Mouse (Mus musculus): ENCODE measurements around the gene Samd1.
A peak's percentile ranks its signal among the peaks of the same experiment; 100 is the strongest.

Gene Samd1

DNA sequence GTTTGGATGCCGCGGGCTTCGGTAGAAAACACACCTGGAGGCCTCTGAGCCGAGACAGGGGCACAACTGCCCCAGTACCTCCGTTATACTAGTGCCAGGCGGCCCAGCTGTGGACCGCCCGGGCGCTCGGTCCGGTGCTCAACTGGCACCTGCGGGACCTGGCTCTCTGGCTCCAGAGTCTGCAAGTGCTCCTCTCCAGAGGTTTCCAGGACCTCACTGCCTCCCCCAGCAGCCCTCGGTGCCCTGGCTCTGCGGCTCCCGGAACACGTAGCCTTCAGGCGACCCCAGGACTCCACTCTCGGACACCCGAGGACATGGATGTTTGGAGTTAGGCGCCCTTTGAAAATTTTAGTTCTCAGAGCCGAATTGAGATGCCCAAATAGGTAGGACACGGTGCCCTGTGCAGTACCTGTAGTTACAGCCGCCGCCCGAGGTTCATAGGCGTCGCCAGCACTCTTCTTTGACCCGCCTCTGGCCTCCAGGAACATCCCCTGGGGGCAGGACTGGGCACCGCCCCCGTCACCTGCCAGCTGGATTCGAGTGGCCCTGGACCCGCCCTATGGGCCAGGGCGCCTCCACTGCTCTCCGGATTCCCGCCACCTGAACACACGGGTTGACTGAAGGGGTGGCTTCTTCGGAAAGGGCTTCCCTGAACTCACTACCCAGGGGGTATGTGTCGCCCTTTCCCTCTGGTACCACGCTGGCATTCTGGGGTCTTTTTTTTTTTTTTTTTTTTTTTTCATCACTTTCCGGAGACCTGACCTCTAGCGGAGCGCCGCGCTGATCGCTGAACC is 14.4 kb downstream of the Samd1 start, which contains the start of gene 2210011C24Rik:
2210011C24Rik (minus strand) TSS at position 467 of the 794 bp plus-strand sequence.
- no peak for DNase-seq (ENCODE audit: low spot score in 2 of 2)

DNA sequence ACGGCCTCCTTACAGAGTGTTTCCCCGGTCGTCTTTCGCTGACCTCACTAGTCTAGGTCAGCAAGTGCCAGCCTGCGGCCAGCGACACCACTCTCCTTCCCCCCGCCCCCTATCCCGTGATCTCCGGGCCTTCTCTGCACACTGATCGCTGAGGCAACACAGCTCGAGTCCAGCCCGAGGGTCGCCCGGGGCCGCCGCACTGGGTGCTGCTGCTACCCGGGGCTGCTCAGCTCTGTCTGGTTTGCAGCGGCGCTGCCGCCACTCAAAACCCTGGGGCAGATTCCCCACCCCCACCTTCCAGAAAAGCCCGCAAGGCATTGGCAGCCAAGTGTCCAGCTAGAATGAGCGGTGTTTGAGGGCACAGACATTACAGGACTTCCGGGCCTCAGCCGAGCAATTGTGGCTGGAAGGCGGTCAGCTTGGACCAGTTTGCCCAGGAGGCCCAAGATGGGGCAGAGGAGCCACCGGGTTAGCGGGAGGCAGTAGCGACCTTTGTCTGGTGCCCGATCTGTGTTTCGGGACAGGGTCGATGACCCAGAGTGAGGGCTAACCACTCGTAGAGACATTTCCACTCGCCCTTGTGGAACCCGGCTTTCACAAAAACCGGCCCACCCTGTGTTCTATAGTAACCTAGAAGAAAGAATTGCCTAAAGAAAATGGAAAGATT is 15.2 kb downstream of the Samd1 start:
- no peak for DNase-seq (ENCODE audit: low spot score in 2 of 2)

DNA sequence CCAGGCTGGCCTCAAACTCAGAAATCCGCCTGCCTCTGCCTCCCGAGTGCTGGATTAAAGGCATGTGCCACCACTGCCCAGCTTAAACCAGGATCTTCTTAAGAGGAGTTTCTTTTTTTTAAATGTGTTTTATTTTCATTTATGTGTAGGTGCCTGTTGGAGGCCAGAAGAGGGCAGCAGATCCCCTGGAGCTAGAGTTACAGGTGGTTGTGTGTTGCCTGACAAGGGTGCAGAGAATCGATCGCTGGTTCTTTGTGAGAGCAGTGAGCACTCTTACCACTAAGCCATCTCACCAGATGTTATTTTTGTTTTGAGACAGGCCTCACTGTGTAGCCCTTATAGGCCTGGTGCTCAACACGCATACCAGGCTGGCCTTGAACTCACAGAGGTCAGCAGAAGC is 18.4 kb downstream of the Samd1 start:
- DNase-seq (ENCODE audit: low spot score in 2 of 2) = no peak

DNA sequence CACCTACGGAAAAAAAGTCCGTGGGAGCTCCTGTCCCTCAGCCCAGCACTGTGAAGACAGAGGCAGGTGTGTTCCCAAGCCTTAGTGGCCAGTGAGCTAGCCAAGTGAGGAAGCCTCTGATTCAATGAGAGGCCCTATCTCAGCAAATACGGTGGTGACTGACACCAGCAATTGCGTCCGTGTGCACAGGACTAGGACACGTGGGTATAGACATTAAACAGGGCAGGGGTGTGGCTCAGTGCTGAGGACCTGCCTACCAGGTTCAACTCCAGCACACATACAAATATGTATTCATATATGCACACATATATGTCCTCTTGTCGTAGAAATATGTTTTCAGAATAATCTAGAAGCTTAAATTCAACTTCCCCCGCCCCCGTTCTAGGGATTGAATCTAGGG is 22.3 kb downstream of the Samd1 start:
- no peak for DNase-seq (ENCODE audit: low spot score in 2 of 2)

DNA sequence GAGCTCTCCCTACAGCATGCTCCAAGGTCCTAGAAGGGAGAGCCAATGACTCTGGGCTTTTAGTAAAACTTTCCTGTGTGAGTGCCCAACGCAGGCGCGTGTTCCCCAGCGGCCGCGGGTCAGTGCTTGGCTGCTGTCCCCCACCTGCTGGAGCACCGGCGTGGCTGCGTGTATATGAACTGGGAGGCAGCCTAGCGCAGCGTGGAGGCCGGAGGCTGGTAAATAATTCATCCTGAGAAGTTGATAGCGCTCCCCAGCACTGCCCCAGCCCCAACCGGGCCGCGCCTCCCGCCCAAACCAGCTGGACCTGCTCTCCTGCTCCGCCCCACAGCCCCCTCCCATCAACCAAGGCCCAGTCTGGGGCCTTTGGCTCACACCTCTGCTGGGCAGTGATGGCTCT is 23.6 kb downstream of the Samd1 start, which contains the start of gene Palm3:
Palm3 (plus strand) TSS at position 376 of the 400 bp plus-strand sequence.
- no peak for DNase-seq (ENCODE audit: low spot score in 2 of 2)

DNA sequence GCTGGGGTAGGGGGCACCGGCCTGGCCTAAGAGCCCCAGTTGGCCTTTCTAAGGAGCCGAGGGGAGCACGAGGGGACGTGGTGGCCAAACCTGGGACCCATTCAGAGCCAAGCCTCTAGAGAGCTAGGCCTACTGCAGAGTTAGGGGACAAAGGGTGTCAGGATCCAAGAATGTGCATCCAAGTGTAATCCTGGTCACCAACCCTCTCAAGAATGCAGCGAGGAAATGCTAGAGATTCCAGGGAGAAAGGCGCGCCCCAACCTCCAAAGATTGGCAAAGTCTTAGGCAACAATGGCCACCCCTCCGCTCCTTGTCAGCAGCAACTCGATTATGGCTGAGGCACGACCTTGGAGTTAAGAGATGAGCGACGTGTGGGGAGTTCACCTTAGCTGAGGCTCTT is 24.1 kb downstream of the Samd1 start:
- no peak for DNase-seq (ENCODE audit: low spot score in 2 of 2)

DNA sequence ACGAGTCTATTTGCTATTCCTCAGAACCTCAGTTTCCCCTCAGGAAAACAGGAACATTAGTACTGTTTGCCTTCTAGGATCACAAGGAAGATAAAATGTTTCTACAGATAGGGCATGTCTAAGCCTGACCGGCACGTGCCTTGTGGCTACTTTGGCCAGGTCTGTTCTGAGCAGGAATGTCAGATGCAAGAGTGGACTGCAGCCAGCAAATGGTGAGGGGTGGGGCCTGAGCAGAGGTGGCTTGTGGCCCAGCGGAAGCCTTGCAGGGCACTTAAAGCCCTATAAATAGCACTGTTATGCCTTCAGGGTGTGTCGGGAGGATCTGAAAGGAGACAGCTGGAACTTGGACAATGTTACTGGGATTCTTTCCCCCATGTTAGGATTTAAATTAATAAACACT is 25.6 kb downstream of the Samd1 start:
- DNase-seq (ENCODE audit: low spot score in 2 of 2) = no peak

DNA sequence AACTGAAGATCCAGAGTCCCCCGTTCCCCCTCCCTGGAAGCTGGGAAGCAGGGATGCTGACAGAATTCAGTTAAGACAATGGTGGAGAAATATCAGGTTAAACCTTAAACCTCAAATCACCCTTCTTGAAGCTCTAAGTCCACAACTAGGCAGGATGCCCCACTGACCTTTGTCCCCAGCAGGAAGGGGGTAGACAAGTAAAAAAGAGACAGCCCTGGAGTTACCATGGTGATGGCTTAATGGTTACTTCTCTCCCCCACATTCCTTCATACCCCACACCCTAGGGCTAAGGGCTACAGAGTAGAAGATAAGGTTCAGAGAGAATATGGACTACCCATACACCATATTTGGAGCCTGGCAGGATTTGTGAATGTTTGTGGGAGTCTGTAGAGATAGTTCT is 26.2 kb downstream of the Samd1 start:
- no peak for DNase-seq (ENCODE audit: low spot score in 2 of 2)

DNA sequence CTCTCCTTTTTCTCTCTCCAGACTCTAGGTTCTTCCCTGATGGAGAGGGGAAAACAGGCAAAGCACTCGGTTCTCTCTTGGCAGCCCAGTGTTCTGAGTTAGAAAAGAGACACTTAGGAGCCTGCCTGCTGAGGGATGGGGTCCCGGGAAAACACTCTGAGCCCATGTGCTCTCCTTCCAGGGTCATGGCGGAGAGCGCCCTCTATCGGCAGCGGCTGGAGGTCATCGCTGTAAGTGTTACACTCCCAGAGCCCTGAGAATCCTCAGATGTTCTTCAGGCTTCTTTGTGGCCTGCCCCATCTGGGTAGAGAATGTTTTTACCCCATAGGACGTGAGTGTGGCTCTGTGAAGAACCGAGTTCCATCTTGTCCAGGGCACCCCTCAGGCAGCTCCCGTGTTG is 26.7 kb downstream of the Samd1 start:
- no peak for DNase-seq (ENCODE audit: low spot score in 2 of 2)

DNA sequence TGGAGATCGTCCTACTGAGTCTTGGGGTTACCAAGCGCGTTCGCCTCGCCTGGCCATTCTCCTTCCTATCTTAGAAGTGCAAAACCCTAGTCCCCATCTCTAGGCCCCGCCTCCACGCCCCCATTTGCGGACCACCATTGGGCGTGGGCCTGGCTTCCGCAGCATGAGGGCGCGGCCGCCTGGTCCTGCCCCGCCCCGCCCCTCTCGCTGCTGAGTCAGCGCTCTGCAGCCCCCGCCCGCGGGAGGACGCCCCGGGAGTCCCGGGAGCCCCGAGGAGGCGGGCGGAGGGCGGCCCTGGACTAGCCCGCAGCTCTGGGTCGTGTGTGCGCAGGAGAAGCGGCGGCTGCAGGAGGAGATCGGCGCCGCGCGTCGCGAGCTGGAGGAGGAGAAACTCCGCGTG is 28.4 kb downstream of the Samd1 start:
- no peak for DNase-seq (ENCODE audit: low spot score in 2 of 2)

DNA sequence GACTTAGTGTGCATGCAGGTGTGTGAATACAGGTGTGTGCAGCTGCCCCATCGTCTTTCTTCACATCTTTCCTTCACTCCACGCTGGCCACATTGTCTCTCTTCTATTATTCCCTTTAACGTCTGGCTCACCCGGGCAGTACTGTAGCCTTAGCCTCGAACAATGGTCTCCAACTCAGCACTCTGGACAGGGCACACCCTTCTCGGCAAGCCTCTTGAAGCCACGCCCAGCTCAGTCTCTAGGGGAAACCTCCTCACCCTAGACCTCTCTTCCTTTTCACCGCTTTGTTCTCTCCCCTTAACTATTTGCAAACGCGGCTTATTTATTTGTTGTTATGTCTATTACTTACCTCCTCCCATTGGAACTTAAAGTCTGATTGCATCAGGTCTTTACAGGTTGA is 30.0 kb downstream of the Samd1 start:
- no peak for DNase-seq (ENCODE audit: low spot score in 2 of 2)

DNA sequence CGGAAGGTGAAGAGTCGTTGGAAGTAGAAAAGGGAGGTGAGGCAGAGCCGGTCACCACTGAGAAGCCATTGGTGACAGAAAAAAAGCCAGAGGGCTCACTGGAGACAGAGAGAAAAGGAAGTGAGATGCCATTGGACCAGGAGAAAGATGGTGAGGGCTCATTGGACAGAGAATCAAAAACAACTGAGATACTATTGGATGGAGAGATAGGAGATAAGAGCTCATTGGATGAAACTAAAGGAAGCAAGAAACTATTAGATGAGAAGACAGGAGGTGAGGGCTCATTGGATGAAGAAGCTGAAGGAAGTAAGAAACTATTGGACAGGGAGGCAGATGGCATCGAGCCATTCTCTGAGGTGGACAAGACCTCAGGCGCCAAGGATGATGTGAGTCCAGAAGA is 31.8 kb downstream of the Samd1 start:
- DNase-seq (ENCODE audit: low spot score in 2 of 2) = no peak

DNA sequence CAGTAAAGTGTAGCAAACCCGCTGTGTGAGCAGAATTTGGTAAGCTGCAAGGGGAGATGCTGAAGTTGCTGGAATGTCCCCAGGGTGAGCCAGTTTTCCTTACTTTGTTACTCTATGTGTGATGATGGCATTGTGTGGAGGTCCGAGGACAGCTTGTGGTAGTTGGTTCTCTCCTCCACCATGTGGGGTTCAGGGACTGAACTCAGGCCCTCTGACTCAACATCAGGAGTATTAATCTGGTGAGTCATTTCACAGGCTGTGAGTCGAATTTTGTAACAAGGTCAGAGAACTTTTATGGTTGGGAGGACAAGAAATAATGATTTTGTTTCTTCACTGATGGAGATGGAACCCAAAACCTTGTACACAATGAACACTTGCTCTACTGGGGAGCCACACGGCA is 35.3 kb downstream of the Samd1 start:
- DNase-seq (ENCODE audit: low spot score in 2 of 2) = no peak

DNA sequence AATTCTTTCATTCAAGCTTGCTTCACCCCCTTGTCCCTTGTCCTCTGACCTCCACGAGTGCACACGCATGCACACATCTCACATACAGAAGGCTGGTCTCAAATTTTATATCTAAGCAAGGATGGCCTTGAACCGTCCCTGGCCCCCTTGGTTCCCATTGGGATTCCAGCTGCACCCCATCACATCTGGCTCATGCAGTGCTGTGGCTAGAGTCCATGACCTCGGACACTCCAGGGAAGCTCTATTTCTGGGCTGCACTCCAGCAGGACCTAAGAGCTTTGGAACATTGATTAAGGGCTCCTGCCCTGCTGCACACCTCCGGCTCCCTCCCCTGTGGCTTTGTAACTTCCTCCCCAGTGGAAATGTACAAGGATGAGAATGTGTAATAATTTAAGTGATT is 40.5 kb downstream of the Samd1 start:
- DNase-seq (ENCODE audit: low spot score in 2 of 2) = no peak

DNA sequence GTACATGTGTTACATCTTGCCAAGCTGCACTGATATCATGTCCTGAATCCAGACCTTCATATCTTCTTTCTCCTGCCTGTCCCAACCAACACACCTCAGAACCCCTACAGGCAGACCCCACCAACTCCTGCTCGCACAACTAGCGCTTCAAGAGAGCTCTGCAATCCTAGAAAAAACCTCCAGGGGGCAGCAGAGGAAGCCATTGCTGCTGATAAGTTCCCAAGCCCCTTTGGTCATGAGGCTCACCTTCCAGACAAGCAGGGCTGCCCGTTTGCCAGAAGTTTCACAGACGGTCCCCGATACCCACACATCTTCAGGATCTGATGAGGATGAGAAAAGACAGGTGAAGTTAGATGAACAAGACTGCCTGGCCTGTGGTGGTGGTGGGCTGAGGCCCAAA is 41.6 kb downstream of the Samd1 start:
- peak; percentile 67 to 80 for DNase-seq (ENCODE audit: low spot score in 2 of 2)

DNA sequence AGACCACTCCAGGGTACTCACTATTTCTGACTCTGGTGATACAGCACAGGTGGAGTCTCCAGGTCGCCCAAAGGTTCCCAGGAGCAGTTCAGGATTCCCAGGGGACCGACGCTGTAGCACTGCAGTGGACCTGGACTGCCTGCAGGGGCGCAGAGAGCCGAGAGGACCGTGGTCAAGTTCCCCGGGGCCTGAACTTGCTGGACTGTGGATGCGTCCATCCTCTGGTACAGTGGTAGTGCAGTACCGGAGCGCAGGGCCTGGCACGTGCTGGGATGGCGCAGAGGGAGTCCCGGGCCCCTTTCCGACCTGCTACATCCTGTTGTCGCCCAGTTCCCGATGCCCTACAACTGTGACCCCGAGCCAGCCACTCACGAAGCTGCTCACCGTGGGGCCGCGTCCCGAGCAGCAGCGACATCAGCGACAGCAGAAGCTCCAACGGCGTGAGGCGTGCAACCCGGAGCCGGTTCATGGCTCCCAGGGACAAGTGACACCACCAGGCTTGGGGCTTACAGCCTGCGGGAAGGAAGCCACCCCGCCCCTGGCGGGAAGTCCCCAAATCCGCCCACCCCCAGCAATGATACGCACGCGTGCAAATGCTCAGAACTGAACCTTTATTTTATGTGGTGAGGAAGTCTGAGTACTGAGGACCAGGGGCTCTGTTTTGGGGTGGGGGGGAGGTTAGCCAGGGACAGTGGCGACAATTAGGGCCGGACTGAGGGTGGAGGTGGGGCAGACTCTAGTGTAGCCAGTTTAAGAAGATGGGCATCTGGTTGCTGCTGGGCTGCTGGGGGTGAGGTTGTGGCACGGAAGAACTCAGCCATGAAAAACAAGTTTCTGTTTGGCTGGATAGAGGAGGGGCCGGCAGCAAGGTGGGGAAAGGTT is 44.8 kb downstream of the Samd1 start, which contains the start of gene Il27ra:
Il27ra (minus strand) TSS at position 524 of the 882 bp plus-strand sequence.
- peak in 1 of 2 experiments; percentile 16 for DNase-seq (ENCODE audit: low spot score in 2 of 2)

DNA sequence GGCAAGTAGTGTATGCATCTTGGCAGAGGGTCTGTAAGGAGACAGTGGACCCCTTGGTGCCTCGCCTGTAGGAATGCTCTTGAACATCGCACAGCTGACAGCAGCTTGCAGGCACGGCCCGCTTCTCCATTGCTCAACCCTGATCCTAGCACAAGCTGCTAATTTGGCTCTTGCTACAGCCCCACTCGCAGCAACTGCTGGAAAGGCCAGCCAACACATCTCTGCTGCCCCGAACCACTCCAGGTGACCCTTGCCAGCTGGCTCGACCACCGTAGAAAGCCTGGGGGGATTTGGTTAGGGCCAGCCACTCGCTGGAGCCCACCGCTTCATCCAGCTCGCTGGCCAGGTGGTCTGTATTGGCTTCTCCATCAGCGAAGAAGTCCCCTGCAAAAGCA is 45.5 kb downstream of the Samd1 start:
- no peak for DNase-seq (ENCODE audit: low spot score in 2 of 2)

DNA sequence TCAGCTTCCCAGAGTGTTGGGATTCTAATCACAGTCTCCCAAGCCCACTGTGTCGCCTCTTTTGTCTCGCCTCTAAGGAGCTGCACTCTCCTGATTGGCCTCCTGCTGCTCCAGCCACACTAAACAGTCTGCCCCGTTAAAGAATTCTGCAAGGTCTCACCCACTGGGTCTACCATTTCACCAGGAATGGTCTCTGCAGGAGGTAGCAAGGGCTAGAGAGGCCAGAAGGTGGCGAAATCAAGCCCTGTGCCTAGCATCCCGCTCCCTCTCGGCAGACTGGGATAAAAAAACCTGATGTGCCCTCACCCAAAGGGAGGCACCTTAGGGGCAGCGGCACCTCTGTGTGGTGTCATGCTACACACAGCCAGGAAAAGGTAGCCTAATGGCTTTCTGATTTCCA is 46.6 kb downstream of the Samd1 start:
- DNase-seq (ENCODE audit: low spot score in 2 of 2) = no peak

DNA sequence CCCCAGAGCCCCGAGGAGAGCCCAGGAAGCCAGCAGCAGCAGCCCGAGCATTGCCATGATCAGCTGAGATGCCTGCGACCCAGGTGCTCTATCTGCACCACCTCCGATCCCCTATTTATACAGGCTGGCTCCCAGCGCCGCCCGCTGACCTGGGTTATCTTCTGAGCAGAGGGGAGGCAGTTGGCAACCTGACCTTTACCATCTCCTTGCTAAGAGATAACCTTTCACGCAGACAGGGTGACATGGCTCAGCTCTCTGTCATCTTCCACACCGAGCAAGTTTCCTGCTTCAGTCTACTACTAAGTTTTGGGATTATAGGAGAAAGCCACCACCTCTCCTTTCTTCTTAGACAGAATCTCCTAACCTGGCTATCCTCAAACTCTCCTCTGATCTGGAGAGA is 47.4 kb downstream of the Samd1 start, which contains the start of gene Rln3:
Rln3 (minus strand) TSS at position 101 of the 400 bp plus-strand sequence.
- no peak for DNase-seq (ENCODE audit: low spot score in 2 of 2)

DNA sequence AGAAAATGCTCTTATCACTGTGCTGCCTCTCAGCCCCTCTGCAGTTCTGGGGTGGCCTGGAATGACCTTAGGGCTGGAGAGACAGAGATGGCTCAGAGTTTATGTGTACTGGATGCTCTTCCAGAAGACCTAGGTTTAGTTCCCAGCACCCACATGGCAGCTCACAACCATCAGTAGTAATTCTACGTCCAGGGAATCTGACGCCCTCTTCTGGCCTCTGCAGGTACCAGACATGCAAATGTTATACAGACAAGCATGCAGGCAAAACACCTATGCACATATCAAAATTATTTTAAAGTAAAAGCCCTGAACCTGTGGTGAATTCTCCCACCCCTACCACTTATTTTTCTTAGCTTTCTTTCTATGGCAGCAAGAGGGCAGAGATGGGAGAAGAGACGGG is 49.0 kb downstream of the Samd1 start:
- DNase-seq (ENCODE audit: low spot score in 2 of 2) = no peak

DNA sequence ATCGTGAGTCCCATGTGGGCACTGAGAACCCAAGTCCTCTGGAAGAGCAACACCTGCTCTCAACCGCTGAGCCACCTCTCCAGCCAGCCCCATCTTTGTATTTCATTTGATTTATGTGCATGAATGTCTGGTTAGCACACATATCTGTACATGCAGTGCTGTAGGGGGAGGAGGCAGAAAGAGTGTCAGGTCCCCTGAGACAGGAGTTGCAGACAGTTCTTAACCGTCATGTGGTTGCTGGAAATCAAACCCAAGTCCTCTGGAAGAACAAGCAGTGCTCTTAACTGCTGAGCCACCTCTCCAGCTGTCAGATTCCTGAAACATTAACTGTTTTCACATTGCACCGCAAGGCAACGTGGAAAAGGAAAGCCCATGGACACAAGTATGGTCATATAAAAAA is 50.7 kb downstream of the Samd1 start:
- DNase-seq (ENCODE audit: low spot score in 2 of 2) = no peak
